Mouse (Mus musculus): ENCODE measurements around the gene Knop1.

Knop1 gene

GRCm38 (mm10) chr7:118848796-118849195, 7.3 kb downstream of the Knop1 start:
- DNase-seq (ENCODE audit: low read depth, low spot score): no peak

- no peak for DNase-seq (ENCODE audit: low read depth, low spot score)
These were observed 9.7 kb downstream of the Knop1 start for GRCm38 (mm10) chr7:118846329-118846728.

DNA sequence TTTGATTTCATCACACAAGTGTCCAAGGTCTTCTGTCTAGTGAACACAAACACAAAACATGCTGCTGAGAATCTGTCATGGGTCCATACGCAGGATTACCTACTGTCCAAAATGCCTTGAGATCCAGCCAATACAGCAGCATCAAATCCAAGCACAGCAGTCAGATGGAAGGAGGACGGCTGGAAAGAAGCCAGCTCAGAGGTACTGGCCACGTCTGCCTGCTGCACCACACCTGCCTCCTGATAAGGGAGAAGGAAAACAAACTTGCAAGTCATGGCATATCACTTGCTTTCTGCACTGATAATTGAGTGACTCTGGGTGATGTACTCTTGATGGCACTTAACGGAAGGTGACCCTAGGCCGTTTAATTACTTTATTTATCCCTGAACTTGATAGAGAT, 10.9 kb downstream of the Knop1 start:
- no peak for DNase-seq (ENCODE audit: low read depth, low spot score)

- DNase-seq (ENCODE audit: low read depth, low spot score): no peak
These were observed 13.1 kb downstream of the Knop1 start for GRCm38 (mm10) chr7:118842938-118843337.

DNA sequence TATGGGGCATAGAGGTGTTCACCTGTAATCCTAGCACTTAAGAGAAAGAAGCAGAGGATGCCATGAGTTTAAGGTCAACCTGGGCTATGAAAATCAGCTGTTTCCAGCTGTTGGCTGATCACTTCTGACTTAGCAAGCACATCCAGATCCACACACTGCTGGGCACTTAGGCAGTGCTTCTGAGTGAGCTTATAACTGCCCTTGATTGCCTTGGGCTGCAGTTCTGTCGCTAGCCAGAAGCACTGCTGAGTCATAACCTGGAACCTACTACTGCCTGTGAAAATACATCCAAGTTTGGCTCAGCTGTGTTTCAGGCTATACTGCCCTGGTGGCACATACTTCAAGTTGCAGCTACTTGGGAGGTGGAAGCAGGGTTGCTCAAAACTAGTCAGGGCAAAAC, 14.3 kb downstream of the Knop1 start:
- DNase-seq (ENCODE audit: low read depth, low spot score): peak; percentile 57

- no peak for DNase-seq (ENCODE audit: low read depth, low spot score)
These were observed 14.9 kb downstream of the Knop1 start for GRCm38 (mm10) chr7:118841030-118841745.

- no peak for DNase-seq (ENCODE audit: low read depth, low spot score)
These were observed 18.2 kb downstream of the Knop1 start for GRCm38 (mm10) chr7:118837901-118838300.

GRCm38 (mm10) chr7:118827975-118828416, 28.1 kb downstream of the Knop1 start:
- no peak for DNase-seq (ENCODE audit: low read depth, low spot score)

DNA sequence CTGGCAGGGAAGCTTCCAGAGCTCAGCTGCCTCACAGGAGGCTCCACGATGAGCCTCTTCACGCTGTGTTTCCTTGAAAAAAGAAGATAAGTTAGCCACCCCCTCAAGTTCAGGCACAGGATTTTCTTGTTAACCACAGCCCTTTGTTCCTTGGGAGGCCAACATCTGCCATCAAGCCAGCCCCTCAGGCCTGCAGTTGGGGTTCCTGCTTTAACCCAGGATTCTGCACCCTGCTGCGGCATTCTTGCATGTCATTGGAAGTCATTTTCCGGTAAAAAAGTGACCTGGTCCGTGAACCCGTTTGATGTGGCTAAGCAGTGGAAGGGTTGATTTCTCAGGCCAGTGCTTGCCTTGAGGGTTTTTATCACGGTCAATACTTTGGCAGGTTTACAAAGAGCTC, 31.6 kb downstream of the Knop1 start:
- DNase-seq (ENCODE audit: low read depth, low spot score): no peak

GRCm38 (mm10) chr7:118821887-118822556, 34.0 kb downstream of the Knop1 start:
- DNase-seq (ENCODE audit: low read depth, low spot score): no peak

- peak; percentile 39 for DNase-seq (ENCODE audit: low read depth, low spot score)
These were observed 34.7 kb downstream of the Knop1 start for GRCm38 (mm10) chr7:118821356-118821755.

GRCm38 (mm10) chr7:118819666-118820065, 36.4 kb downstream of the Knop1 start:
- DNase-seq (ENCODE audit: low read depth, low spot score): no peak

GRCm38 (mm10) chr7:118817741-118818140, 38.3 kb downstream of the Knop1 start:
- no peak for DNase-seq (ENCODE audit: low read depth, low spot score)

- no peak for DNase-seq (ENCODE audit: low read depth, low spot score)
These were observed 39.8 kb downstream of the Knop1 start for GRCm38 (mm10) chr7:118816275-118816674.

- no peak for DNase-seq (ENCODE audit: low read depth, low spot score)
These were observed 42.5 kb downstream of the Knop1 start for GRCm38 (mm10) chr7:118813592-118813991.

DNA sequence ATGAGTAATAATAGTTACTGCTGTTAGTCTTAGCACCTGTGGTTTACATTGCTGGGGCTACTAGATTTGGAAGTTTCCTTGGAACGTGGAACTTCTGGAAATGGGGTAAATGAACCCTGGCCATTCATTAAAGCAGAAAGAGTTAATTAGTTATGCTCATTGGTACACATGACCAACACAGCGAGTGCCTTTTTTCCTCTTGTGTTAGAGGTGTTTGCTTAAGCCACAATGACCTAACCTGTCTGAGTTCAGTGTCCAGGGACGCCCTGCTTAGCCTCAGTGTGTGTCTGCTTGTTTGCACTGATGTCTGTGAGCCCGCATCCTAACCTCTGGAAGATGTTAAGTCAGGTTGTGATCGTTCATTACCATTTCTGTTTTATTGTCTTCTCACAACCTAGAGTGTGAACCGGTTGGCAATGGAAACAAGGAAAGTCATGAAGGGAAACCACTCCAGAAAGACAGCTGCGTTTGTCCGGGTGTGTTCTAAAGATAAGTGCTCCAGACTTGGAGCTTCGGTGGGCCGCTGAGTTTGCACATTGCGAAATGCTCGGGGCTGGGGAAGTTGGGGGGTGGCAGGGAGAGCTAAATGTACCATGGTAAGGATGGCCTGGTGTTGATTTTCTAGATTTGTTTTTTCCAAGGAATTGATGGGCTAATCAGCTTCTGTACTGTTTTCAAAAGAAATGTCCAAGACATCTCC, 44.5 kb downstream of the Knop1 start:
- DNase-seq (ENCODE audit: low read depth, low spot score): no peak

- DNase-seq (ENCODE audit: low read depth, low spot score): peak; percentile 18
These were observed 48.2 kb downstream of the Knop1 start for GRCm38 (mm10) chr7:118807899-118808298.

- no peak for DNase-seq (ENCODE audit: low read depth, low spot score)
These were observed 49.2 kb downstream of the Knop1 start for GRCm38 (mm10) chr7:118806631-118807411.

DNA sequence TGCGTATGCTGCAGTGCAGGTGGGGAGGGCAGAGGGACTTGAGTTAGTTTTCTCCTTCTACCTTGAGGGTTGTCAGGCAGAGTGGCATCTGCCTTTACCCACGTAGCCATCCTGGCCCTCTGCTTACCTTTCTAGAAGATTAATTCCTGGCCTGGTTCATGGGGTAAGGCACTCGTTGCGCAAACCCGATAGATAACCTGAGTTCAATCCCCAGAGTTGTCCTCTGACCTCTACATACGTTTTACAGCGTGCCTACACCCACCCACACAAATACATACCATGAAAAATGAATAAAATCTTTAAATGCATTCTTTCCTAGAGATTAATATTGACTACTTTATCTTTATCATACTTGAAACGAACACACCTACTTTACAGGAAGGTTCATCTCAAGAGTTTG, 52.6 kb downstream of the Knop1 start:
- no peak for DNase-seq (ENCODE audit: low read depth, low spot score)

- no peak for DNase-seq (ENCODE audit: low read depth, low spot score)
These were observed 54.3 kb downstream of the Knop1 start for GRCm38 (mm10) chr7:118801791-118802190.

DNA sequence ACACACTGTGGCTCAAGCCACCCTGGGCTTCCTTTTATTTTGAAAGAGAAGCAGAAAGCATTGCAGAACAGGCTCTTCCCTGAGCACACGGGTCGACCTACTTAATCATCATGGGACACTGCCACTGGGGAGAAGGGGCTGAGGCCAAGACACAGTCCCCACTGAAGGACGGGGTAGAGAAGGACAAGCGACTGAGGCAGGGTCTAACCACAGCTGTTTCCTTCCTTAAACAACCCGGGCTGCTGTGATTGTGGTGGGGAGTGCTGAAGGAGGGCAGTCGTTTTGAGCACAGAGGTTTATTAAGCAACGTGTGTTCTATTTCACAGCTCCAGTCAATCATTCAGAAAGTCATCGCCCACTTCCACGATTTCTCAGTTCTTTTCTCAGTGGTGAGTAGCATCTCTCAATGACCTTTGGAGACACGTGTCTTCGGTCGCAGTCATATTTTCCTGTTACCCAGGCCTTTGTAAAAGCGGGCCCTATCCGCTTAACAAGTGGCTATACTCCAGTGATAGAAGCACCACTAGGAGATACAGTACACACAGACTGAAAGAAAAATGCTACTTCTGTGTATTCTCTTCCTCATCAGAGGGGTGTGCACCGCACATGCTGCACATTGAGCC, 55.8 kb downstream of the Knop1 start:
- DNase-seq (ENCODE audit: low read depth, low spot score): no peak

Data from skeletal muscle tissue, adult 2 months (tissue).